Mouse (Mus musculus): ENCODE data around the gene Cntn4. TPM values are rescaled to one million over a fixed set of nuclear protein-coding genes. Genes with fewer than 3 reads are reported as not detected.

Cntn4 gene
- 3.0 and 4.4 TPM in 2 replicates for polyA plus RNA-seq (2015; fragmentation: Nextera tagmentation; extraction: Ambion mirVana)

DNA sequence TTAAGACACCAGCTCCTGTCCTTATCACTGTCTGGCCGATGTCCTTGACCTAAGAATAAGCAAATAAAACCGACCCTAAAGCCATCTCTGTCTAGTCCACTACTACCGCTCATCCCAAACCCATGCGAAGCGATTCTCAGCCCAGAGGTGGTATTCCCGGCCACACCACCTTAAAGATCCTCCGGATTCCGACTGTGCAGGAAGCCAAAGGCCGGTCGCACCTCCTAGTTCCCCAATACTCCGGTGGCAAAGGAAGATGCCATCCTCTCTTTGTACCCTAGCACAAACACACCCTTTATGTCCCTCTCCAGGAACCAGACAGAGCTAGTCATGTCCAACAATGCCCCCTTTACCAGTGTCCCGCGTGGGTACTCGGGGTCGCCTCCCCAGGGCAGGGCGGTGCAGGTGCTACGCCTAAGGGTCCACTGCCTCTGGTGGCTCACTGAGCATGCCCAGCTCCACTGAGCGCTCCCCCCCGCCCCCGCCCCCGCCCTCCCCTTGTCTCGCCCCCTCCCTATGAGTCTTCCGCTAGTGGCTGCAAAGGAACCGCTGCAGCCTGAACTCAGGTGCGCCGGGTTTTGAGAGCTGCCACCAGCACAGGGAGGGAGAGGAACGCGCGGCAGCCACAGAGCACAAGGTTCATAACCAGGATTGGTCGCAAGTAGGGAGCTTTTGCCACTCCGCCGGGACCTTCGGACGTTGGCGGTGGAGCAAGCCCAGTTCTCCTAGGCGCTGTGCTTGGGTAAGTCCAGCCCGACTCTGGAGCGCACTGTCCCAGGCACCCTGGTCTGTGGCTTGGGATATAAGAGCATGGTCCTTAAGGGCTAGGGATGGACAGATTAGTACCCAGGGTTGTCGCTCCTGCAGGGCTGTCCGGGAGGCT lies at the start of gene Cntn4:
Gene Cntn4, plus strand, starts transcription at position 512 of the 883 bp plus-strand sequence.
- WGBS, result 2% methylated on average over 40 of the region's 40 CpGs
- H3K4me1 ChIP-seq, result peaks cover 12% of the 10 kb centered on the region
- H3K9me3 ChIP-seq (replicated peaks), result no peaks in the 10 kb centered on the region
- peak within 1 kb of the TSS; percentile 53 for H3K9ac ChIP-seq
- H3K27ac ChIP-seq, result no peak within 1 kb of the TSS
- peak within 1 kb of the TSS; percentile 47 for H3K4me3 ChIP-seq
- peak within 1 kb of the TSS; percentile 86 for H3K4me2 ChIP-seq
- no peaks in the 10 kb centered on the region for H3K36me3 ChIP-seq (ENCODE audit: poor library complexity, severe bottlenecking)
- ATAC-seq, result peak; percentile 86
- H3K27me3 ChIP-seq, result peaks cover 40% of the 10 kb centered on the region

DNA sequence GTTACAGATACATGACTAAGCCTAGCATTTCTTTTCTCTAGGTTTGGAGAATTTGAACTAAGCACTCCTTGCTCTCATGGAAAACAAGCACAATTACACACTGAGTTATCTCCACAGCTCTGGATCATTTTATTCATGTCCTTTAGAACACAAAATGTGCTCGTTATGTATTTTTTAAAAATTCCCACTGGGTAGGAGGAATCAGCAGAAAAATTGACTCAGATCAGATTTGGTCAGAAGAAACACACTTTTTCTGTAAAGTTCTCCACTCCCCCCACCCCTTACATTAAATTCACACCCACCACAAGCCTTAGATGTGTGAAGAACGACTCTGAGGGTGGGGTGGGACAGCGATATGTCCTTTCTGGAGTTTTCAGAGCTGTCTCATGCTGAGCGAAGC lies 3.2 kb upstream of the Cntn4 start:
- H3K27ac ChIP-seq, result no peak overlapping the region
- H3K4me2 ChIP-seq, result no peak overlapping the region
- no peaks in the 10 kb centered on the region for H3K36me3 ChIP-seq (ENCODE audit: poor library complexity, severe bottlenecking)
- H3K27me3 ChIP-seq, result peaks cover 29% of the 10 kb centered on the region
- H3K4me3 ChIP-seq, result no peak overlapping the region
- WGBS, result 73% methylated on average over 4 of the region's 4 CpGs
- no peak for ATAC-seq
- no peak overlapping the region for H3K9ac ChIP-seq
- H3K9me3 ChIP-seq (replicated peaks), result no peaks in the 10 kb centered on the region
- H3K4me1 ChIP-seq, result peaks cover 12% of the 10 kb centered on the region

DNA sequence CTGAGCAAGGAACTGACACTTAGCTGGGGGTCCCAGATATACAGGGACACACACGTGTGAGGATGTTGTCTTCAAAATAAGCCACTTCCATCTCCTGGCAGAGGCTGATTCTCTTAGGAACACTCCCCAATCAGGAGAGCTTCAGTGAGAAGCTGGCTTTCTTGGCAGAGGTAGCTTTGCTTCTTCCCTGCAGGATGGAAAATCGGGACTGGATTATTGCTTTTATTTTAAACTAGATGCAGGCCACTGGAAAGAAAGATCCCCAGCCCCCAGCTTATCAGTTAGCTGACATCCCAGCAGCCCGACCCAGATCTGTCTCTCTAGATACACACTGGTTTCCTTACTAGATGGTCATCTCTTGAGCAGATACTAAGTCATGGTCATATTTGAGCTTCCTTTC lies 2.4 kb upstream of the Cntn4 start:
- no peak for ATAC-seq
- H3K36me3 ChIP-seq (ENCODE audit: poor library complexity, severe bottlenecking), result no peaks in the 10 kb centered on the region
- H3K4me1 ChIP-seq, result peaks cover 12% of the 10 kb centered on the region
- H3K4me3 ChIP-seq, result no peak overlapping the region
- H3K27ac ChIP-seq, result no peak overlapping the region
- H3K9ac ChIP-seq, result no peak overlapping the region
- WGBS, result 37% methylated on average over 3 of the region's 3 CpGs
- no peaks in the 10 kb centered on the region for H3K9me3 ChIP-seq (replicated peaks)
- H3K27me3 ChIP-seq, result peaks cover 36% of the 10 kb centered on the region
- no peak overlapping the region for H3K4me2 ChIP-seq

DNA sequence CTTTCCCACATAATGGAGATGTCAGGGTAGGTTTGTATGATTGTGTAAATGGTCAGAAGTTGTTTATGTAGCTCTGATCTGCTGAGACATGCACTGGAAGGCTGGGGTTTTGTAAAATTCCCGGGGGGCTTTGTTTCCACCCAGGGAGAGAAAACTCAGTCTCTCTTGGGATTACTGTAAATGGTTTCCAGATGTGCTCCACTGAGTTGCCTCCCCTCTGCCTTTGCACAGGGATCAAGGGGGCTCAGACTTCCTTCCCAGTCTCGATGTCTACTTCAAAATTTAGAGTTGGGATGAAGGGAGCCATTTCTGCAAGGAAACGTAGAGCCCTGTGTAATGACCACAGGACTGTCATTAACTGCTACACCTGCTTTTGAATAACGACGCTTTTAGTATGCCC lies 823 bp upstream of the Cntn4 start:
- peak overlapping the region; percentile 47 for H3K4me3 ChIP-seq
- H3K36me3 ChIP-seq (ENCODE audit: poor library complexity, severe bottlenecking), result no peaks in the 10 kb centered on the region
- peaks cover 40% of the 10 kb centered on the region for H3K27me3 ChIP-seq
- H3K4me1 ChIP-seq, result peaks cover 12% of the 10 kb centered on the region
- WGBS, result 31% methylated on average over 5 of the region's 5 CpGs
- H3K9ac ChIP-seq, result no peak overlapping the region
- ATAC-seq, result no peak
- no peak overlapping the region for H3K27ac ChIP-seq
- H3K4me2 ChIP-seq, result peak overlapping the region; percentile 86
- H3K9me3 ChIP-seq (replicated peaks), result no peaks in the 10 kb centered on the region

DNA sequence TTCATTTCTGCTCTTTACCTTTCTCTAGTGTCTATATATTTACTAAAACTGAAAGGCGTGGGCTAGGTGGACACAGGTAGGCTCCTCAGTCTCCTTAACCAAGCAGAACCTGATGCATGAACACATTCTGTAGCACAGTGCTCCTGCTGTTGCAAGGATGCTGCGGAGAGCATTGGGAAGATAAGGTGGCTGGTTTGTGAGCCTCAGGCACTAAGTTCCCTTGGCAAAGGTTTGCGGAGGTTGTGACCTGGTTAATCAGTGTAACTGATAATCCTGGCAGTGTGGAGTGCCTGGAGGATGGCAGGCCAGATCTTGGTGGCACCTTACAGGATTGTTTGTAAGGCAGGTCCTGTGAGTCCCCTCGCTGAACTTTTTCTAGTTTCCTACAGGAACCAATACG lies 1.3 kb downstream of the Cntn4 start:
- peaks cover 12% of the 10 kb centered on the region for H3K4me1 ChIP-seq
- 8% methylated on average over 5 of the region's 5 CpGs for WGBS
- no peaks in the 10 kb centered on the region for H3K9me3 ChIP-seq (replicated peaks)
- peak overlapping the region; percentile 86 for H3K4me2 ChIP-seq
- H3K27me3 ChIP-seq, result peaks cover 40% of the 10 kb centered on the region
- no peak overlapping the region for H3K9ac ChIP-seq
- H3K4me3 ChIP-seq, result peak overlapping the region; percentile 47; the same call in 1 of the 2 replicates
- no peak overlapping the region for H3K27ac ChIP-seq
- ATAC-seq, result no peak
- H3K36me3 ChIP-seq (ENCODE audit: poor library complexity, severe bottlenecking), result no peaks in the 10 kb centered on the region

DNA sequence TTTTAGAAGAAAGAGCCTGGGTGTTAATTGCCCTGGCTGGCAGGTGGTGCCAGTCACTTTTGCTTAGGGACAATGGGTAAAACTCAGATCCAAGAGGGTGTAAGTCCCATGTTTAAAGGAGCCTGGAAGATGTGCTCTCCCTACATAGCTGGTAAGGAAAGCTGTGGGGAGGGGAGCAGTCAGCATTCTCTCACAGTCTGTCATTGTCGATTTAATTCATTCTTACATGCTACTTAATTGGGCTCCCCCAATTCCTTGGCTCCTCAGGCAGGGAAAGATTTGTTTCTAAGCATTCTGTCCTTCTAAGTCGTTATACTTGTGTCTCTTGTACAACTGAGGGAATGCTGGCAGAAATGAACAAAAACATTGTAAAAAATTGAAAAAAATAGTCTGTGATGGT lies 4.0 kb downstream of the Cntn4 start:
- no peak overlapping the region for H3K4me3 ChIP-seq
- H3K27me3 ChIP-seq, result peaks cover 38% of the 10 kb centered on the region
- no peaks in the 10 kb centered on the region for H3K9me3 ChIP-seq (replicated peaks)
- H3K9ac ChIP-seq, result no peak overlapping the region
- peaks cover 12% of the 10 kb centered on the region for H3K4me1 ChIP-seq
- H3K36me3 ChIP-seq (ENCODE audit: poor library complexity, severe bottlenecking), result no peaks in the 10 kb centered on the region
- no peak overlapping the region for H3K27ac ChIP-seq
- no peak for ATAC-seq
- no peak overlapping the region for H3K4me2 ChIP-seq
- 21% methylated on average over 2 of the region's 2 CpGs for WGBS

DNA sequence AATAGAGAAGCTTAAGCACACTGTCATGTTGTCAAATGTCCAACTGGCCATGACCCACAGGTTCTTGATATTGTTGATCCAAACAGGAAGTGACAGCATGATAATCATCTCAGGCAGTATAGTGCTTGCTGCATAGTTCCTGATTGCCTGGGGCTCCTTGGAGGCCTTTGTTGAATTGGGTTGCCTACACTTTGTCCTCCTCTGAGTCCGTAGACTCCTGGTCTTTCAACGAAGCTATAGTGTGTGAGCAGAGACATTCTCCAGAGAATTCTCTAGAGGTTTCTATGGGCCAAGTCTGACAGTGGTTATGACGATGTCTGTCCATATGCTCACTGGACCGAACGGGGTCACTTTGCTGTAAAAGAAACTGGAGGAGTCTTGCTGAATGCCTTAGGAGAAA lies 5.8 kb downstream of the Cntn4 start:
- H3K4me1 ChIP-seq, result no peaks in the 10 kb centered on the region
- H3K27me3 ChIP-seq, result peaks cover 20% of the 10 kb centered on the region
- no peak overlapping the region for H3K4me3 ChIP-seq
- no peak overlapping the region for H3K27ac ChIP-seq
- H3K9me3 ChIP-seq (replicated peaks), result no peaks in the 10 kb centered on the region
- H3K4me2 ChIP-seq, result no peak overlapping the region
- H3K36me3 ChIP-seq (ENCODE audit: poor library complexity, severe bottlenecking), result no peaks in the 10 kb centered on the region
- H3K9ac ChIP-seq, result no peak overlapping the region
- WGBS, result 88% methylated on average over 5 of the region's 5 CpGs
- ATAC-seq, result no peak

DNA sequence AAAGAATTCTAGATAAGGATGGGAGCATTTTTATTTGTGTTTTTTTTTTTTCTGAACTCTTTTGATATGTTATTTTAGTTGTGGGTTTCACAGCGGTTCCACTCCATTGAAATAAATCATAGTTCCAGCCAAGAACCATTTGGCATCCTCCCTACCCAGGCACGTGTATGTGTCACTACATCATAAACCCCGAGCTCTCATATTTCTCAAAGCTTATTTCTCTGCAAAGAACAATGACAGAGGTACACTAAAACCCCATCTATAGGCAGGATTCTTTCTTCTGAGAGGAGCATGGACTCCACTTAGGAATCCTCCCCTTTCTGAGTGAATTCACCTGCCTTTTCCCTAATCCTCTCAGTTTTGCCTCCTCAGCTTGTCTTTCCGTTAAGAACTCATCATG lies 6.7 kb downstream of the Cntn4 start:
- H3K27ac ChIP-seq, result no peak overlapping the region
- peaks cover 12% of the 10 kb centered on the region for H3K27me3 ChIP-seq
- H3K9me3 ChIP-seq (replicated peaks), result no peaks in the 10 kb centered on the region
- no peak overlapping the region for H3K4me3 ChIP-seq
- H3K36me3 ChIP-seq (ENCODE audit: poor library complexity, severe bottlenecking), result no peaks in the 10 kb centered on the region
- no peak overlapping the region for H3K4me2 ChIP-seq
- ATAC-seq, result no peak
- H3K9ac ChIP-seq, result no peak overlapping the region
- H3K4me1 ChIP-seq, result no peaks in the 10 kb centered on the region
- 61% methylated on average over 4 of the region's 4 CpGs for WGBS

DNA sequence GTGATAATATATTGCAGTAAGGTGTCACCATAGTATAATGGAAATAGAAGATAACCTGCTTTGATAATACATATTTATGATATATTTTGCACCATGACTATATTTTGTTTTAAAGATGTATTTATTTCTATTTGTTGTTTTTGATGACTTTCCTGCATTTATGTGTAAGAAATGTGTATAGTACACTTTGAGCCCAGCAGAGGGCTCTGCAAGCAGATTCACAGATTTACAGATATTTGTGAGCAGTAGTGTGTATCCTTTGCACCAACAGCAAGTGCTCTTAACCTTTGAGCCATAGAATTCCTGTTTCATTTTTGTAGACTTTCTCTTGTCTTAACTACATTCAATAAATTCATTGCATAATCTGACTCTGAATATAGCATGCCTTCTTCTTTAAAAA lies 10.7 kb downstream of the Cntn4 start:
- ATAC-seq, result no peak
- Histone ChIP-seq H3K9me3 (replicated peaks) (no peaks in the 10 kb centered on the region), H3K27me3 (no peaks in the 10 kb centered on the region), H3K4me1 (no peaks in the 10 kb centered on the region), H3K4me2 (no peak overlapping the region), H3K9ac (no peak overlapping the region), H3K36me3 (ENCODE audit: poor library complexity, severe bottlenecking) (no peaks in the 10 kb centered on the region), H3K4me3 (no peak overlapping the region), H3K27ac (no peak overlapping the region)

DNA sequence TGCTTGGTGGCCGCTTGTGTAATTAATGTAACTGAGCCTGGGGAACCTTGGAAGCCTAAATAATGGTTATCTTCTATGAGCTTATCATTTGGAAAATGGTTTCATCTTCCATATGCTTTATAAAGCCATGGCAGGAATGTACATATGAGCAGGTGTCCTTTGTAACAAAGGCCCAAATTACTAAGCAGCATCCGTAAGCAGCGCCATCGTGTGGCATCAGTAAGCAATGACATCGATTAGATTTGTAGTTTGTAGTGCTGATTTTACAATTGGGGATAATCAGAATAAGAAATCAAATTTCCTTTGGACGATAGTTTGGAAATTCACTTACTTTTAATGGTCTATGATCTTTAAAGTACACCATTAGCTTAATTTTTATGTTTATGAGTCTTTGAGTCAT lies 64.6 kb downstream of the Cntn4 start:
- no peak for ATAC-seq
- Histone ChIP-seq H3K9me3 (replicated peaks) (no peaks in the 10 kb centered on the region), H3K4me3 (no peak overlapping the region), H3K9ac (no peak overlapping the region), H3K27ac (no peak overlapping the region), H3K36me3 (ENCODE audit: poor library complexity, severe bottlenecking) (no peaks in the 10 kb centered on the region), H3K4me2 (no peak overlapping the region), H3K27me3 (no peaks in the 10 kb centered on the region), H3K4me1 (no peaks in the 10 kb centered on the region)
- WGBS, result 29% methylated on average over 6 of the region's 6 CpGs

DNA sequence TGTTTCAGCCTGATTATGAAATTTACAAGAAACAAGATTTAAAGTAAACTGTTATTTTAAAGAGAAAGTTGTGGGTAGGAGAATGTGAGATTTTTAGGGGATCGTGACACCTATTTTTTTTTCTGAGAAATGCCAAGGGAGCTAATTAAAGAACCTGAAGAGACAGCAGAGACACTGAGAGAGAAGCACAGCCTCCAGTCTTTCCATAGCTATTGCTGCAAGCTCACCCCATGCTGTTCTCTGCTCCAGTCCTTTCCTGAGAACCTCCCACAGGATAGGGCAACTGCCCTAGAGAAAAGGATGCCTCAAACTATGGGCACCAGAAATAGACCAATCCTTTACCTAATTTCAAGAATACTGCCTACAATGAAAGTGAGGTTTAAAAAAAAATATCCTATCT lies 103.2 kb downstream of the Cntn4 start:
- no peaks in the 10 kb centered on the region for H3K36me3 ChIP-seq (ENCODE audit: poor library complexity, severe bottlenecking)
- H3K4me1 ChIP-seq, result no peaks in the 10 kb centered on the region
- no peak for ATAC-seq
- no peak overlapping the region for H3K27ac ChIP-seq
- H3K27me3 ChIP-seq, result no peaks in the 10 kb centered on the region
- no peak overlapping the region for H3K9ac ChIP-seq
- no peaks in the 10 kb centered on the region for H3K9me3 ChIP-seq (replicated peaks)
- H3K4me2 ChIP-seq, result no peak overlapping the region
- no peak overlapping the region for H3K4me3 ChIP-seq
- 73% methylated on average over 1 of the region's 1 CpGs for WGBS

DNA sequence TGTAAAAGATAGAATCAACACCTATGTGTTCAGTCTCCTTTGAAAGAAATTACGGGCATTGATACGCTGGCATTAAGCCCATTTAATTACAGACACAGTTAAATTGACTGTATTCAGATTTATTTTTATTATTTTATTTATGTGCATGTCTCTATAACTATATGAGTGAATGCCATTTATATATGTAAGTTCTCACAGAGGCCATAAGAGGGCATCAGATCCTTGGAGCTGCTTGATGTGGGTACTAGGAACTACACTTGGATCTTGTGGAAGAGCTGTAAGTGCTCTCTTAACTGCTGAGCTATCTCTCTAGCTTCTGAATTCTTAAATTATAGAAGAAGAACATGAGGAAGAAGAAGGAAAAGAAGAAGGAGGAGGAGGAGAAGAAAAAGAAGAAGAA lies 111.0 kb downstream of the Cntn4 start:
- no peak overlapping the region for H3K4me2 ChIP-seq
- WGBS, result 92% methylated on average over 2 of the region's 2 CpGs
- ATAC-seq, result no peak
- H3K27me3 ChIP-seq, result no peaks in the 10 kb centered on the region
- H3K4me1 ChIP-seq, result no peaks in the 10 kb centered on the region
- H3K4me3 ChIP-seq, result no peak overlapping the region
- no peaks in the 10 kb centered on the region for H3K36me3 ChIP-seq (ENCODE audit: poor library complexity, severe bottlenecking)
- H3K27ac ChIP-seq, result no peak overlapping the region
- H3K9ac ChIP-seq, result no peak overlapping the region
- H3K9me3 ChIP-seq (replicated peaks), result no peaks in the 10 kb centered on the region

DNA sequence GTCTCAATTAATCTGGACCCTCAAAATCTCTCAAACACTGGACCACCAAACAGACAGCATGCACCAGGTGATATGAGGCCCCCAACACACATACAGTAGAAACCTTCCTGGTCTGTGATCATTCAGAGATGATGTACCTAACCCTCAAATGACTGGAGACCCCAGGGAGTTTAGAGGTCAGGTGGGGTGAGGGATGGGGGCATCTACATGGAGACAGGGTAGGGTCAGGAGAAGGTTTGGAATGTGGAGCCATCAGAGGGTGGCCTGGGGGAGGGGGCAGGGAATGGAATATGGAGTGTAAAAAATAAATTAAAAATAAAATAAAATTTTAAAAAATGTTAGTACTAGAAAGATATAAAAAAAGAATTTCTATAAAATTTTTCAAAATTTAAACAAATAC lies 157.6 kb downstream of the Cntn4 start:
- Histone ChIP-seq H3K27ac (no peak overlapping the region), H3K4me3 (no peak overlapping the region), H3K9ac (no peak overlapping the region), H3K27me3 (no peaks in the 10 kb centered on the region), H3K4me1 (no peaks in the 10 kb centered on the region), H3K36me3 (ENCODE audit: poor library complexity, severe bottlenecking) (no peaks in the 10 kb centered on the region), H3K9me3 (replicated peaks) (no peaks in the 10 kb centered on the region), H3K4me2 (no peak overlapping the region)
- no peak for ATAC-seq
